In the genomic region with DNA sequence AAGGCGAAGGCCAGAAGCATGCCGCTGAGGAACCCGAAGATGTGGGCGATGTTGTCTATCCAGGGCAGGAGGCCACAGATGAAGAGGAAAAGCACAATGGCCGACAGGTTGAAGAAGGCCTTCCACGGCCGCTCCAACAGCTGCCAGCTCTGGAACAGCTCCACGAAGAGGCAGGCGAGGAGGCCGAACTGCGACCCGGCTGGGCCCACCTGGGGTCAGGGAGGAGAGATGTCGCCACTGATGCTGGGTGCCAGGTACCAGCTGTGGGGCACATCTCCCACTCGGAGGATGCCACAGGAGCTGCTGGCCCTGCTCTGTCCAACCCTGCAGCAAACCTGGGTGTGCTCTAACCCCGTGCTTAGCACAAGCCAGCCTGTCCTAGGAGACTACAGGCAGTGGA, we compare ENCODE assay signal across 17 mouse cellular contexts. TPM values are rescaled to one million over a fixed set of nuclear protein-coding genes. Genes with fewer than 3 reads are reported as not detected.
"Had no signal": no experiment of that assay in that cellular context is flagged by ENCODE, and none has a peak within 500 bp of the region (broad histone marks: within the 10 kb centered on the region; RNA-seq: fewer than 3 reads in every experiment).

No protein-coding gene starts in this region.

- DNase-seq: left cerebral cortex, postnatal 4 days; liver; liver, embryonic 13.5 days; liver, postnatal 0 days; lung, adult 18-20 months; lung, adult 2 months; lung, embryonic 14.5 days; lung, postnatal 10 days; lung, postnatal 14 days; lung, postnatal 36 days; midbrain, embryonic 14.5 days had no signal

RNA-seq across cellular contexts. Expression of gene Aanat, which starts 13.0 kb away (rescaled TPM):
- total RNA-seq: liver, adult 2 months; megakaryocyte progenitor cell, adult 5-6 weeks; megakaryocyte, adult 5-6 weeks; megakaryocyte-erythroid progenitor cell, adult 5-6 weeks; monocyte, adult 5-6 weeks had no signal

RNA-seq across cellular contexts. Expression of gene Prcd, which starts 54.1 kb away (rescaled TPM):
- total RNA-seq: liver, adult 2 months; megakaryocyte, adult 5-6 weeks; midbrain, postnatal 0 days; monocyte, adult 5-6 weeks had no signal

RNA-seq across cellular contexts. Expression of gene Cygb, which starts 54.9 kb away (rescaled TPM):
- total RNA-seq: megakaryocyte progenitor cell, adult 5-6 weeks; megakaryocyte, adult 5-6 weeks; megakaryocyte-erythroid progenitor cell, adult 5-6 weeks; monocyte, adult 5-6 weeks had no signal
